Mouse (Mus musculus) adrenal gland, postnatal 36 days (tissue): Measurements from ENCODE around the gene Kdelr1. TPM values are rescaled to one million over a fixed set of nuclear protein-coding genes. Genes with fewer than 3 reads are reported as not detected.
A peak's percentile ranks its signal among the peaks of the same experiment; 100 is the strongest.

Experiments used
- DNase-seq, 2 experiments: peaks; one replicate each; pipeline ENCODE4 v3.0.0; 2021; ENCODE audit warnings: mixed read lengths in 1 of 2
- long read RNA-seq, 2 experiments: library from polyadenylated mRNA; stranded (forward); transcript quantifications; one replicate each; pipeline ENCODE4 v2.0.0; 2021; ENCODE audit warnings: borderline sequencing depth in 2 of 2
- total RNA-seq, 2 experiments: library from RNA; stranded (reverse); gene quantifications; 2 replicates each; pipeline ENCODE4 v1.2.3; 2021

The Kdelr1 gene
- total RNA-seq: 100 to 1,000 TPM; 137 to 140 TPM
- long read RNA-seq, experiment 1, transcript Kdelr1-201 (5 exons, 1,599 nt): major isoform, 51 of 76 reads
- long read RNA-seq, experiment 1, partial matches to known transcripts: 4 of 76 reads
- long read RNA-seq, experiment 1, other reads (novel, unspliced or antisense): 12 of 76 reads
- long read RNA-seq, experiment 2, transcript Kdelr1-201 (5 exons, 1,599 nt): major isoform, 21 of 35 reads
- long read RNA-seq, experiment 2, partial matches to known transcripts: 2 of 35 reads
- long read RNA-seq, experiment 2, other reads (novel, unspliced or antisense): 8 of 35 reads

DNA sequence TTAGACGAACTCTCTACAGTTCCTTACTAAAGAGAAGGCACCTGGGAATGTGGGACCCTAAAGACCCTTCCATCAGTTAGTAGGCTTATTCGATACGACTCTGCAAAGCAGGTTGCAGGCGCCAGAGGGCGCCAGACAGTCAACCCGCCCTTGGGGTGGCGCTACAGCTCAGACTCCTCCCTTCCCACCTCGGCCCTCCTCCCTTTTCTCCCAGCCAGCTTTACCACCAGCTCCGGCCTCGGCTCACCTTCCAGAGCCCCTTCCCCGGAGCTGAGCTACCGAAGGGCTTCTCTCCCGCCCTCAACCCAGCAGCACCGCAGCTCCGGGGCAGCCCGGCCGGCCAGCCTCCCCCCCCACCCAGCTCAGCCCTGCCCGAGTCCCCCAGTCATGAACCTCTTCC, at the start of gene Kdelr1:
TSS of gene Kdelr1 (plus strand) at position 149 of the 400 bp plus-strand sequence.
- DNase-seq: peak; percentile 92 to 94

DNA sequence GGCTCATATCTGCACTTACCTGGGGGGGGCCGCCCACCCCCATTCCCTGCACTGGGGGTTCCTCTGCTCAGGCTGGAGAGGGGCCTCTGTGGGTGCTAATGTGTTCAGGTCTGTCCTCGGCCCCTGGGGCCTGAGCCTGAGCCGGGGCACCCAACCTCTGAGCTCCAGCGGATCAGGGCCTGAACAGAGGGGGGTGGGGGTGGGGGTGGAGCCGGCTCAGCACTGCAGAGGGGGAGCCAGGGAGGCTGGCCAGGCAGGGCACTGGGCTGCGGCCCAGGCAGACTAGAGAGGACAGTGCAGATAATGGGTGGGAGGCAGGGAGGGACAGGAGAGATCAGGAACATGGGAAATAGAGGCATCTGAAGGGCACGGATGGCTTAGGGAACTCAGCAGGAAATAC, 48.0 kb upstream of the Kdelr1 start, which contains the start of gene Kcnj14:
TSS of gene Kcnj14 (minus strand) at position 185 of the 400 bp plus-strand sequence.
- no peak for DNase-seq

DNA sequence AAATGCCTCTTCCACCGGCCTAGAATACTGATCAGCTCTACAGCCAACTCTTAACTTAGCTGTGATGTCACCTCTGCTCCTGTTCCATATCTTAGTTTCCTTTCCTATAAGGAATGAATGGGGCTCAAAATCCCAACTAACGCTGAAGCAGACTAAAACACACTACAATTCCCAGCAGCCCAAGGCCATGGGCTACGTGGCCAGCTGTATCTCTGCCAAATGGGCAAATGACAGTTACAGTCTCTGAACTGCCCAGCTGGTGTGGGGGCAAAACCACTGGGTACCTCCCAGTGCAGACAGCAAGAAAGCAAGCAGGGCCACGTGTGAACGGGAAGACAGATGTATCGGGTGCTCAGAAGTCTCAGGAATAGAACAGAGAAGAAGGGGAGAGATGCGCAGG, 45.9 kb upstream of the Kdelr1 start:
- DNase-seq: peak in 1 of 2 experiments; percentile 52

DNA sequence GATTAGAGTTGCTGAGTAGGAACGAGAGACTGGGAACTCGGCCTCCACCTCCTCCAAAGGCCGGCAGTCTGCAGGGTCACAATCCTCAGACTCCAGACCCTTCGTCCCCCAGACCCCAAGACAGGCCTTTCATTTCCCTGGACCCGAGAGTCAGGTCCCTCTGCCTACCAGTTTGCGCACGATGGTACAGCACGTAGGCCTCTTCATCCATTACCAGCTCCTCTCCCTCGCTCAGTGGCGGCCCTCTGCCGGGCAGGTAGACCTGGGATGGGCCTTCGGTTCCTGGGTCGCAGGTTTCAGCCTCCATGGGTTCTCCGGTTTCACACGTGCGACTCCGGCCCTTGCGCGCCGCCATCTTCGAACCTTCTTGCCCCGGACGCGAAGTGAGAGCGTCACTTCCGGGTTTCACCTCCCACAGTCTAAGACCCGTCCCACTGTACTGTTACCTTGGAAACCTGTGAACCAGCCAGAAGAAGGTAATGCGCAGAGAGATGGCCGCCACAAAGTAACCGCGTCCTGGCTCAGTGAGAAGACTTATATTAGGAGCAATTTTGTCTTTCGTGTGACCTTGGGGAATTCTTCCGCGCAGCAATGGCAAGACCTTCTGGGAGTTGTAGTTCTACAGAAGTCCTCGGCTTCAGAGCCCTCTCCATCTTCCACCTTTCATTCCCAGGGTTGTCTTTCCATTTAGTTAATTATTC, 42.0 kb upstream of the Kdelr1 start, which contains the start of gene Grwd1:
TSS of gene Grwd1 (minus strand) at position 518 of the 701 bp plus-strand sequence.
- DNase-seq: peak; percentile 89 to 90

DNA sequence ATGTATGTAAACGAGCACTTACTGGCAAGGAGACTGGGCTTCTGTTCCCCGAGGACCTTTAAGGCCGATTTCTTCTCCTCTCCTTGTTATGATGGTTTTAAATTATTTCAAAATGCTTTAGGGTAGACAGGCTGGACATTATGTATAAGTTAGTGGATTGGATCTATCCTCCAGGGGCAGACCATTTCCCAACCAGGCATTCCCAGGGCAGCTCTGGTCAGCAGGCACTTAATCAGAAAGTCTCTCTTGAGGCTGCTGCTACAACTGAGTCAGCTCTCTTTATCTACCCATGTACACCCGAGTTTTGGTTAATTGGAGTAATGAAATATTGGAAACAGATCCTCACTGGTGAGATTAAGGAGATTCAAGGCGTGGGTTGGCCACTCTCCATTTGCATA, 41.4 kb upstream of the Kdelr1 start:
- no peak for DNase-seq

DNA sequence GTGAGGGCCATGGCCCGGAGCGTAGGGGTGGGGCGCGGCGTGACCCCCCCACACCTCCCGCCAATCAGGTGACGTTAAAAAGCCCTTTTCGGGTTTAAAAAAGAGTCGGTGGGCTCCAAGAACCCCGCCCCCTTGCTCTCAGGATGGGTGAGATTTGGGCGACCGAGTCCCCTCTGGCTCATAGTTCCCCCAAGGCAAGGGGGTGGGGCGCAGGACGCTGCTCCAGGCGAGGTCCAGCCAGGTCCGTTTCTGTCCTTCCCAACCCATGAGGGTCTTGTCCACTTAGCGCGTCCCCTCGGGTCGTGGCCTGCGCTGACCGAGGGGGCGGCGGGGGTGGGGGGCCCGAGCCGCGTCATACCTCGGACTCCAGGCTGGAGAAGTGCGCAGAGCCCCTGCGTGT, 40.1 kb upstream of the Kdelr1 start:
- DNase-seq: no peak

DNA sequence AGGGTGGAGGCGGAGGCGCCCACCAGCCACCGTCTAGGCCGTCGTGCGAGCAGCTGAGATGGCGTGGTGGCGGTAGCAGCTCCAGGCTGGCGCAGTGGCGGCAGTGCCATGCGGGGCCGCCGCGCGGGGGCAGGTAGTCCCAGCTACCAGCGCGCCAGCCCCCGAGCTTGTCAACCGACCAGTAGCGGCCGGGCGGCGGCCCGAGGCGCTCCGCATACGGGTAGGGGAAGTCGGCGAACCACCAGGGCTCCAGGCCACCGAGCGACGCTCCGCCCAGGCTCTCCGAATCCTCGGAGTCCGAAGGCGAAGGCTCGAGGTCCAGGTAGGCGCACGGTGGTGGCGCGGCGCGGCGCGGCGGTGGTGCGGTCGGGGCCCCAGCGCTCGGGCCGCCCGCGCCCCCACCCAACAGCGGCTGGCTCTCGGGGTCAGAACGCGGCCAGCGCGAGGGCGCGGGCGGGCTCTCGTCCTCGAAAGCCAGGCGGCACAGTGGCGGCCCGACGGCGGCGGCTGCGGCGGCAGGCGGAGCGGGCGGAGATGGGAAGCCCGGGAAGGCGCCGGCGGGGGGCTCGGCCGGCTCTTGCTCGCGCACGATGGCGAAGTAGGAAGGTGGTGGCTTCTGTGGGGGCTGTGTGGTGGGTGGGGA, 39.3 kb upstream of the Kdelr1 start:
- peak in 1 of 2 experiments; percentile 33 for DNase-seq

DNA sequence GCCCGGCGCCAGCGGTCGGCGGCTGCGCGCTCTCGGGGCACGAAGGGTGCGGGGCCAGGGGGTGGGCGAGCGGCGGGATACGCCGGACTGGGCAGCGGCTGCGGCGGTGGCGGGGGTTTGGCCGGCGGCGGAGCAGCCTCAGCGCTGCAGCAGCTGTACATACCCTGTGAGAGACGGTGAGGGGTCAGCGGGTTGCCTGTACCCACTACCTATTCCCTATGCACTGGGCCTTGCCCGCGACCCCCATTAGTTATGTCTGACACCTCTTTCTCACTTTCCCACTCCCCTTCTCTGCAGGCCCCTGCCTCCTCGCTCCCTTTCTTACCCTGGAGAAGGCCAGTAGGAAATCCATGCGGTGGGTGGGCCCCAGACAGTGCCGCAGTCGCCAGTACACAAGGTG, 38.6 kb upstream of the Kdelr1 start:
- DNase-seq: no peak

DNA sequence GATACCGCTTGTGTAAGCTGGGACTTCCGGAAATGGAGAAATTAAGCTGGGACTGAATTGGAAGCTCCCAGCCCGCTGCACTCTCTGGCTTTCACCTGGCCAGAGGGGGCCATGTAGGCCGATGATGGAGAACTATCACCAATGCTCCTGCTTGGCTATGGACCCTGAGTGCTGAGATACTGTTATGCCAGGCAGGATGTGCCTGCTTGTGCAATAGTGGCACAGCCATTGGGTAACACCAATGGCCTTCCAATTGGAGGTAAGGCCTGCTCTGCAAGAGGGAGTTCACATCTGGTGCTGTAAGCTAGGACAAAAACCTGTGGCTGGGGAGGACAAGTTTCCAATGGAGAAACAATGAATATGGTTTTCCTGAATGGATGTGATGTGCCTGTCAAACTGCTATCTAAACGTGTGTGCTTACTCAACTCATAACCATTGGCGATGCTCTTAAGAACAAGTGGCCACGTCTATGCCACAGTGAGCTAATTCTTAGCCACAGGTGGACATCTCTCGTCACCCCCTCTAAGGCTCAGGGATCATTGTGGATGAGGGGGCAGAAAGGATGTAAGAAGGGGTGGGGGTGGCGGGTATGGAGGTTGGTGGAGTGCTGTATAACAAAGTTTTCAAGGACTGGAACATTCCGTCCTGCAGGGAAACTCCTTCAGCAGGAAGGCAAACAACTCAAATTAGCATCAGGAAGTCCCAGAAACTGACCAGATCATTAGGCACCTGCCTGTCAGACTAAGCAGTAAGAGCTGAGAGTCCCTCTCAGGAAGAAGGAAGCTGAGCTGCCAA, 29.4 kb upstream of the Kdelr1 start:
- no peak for DNase-seq

DNA sequence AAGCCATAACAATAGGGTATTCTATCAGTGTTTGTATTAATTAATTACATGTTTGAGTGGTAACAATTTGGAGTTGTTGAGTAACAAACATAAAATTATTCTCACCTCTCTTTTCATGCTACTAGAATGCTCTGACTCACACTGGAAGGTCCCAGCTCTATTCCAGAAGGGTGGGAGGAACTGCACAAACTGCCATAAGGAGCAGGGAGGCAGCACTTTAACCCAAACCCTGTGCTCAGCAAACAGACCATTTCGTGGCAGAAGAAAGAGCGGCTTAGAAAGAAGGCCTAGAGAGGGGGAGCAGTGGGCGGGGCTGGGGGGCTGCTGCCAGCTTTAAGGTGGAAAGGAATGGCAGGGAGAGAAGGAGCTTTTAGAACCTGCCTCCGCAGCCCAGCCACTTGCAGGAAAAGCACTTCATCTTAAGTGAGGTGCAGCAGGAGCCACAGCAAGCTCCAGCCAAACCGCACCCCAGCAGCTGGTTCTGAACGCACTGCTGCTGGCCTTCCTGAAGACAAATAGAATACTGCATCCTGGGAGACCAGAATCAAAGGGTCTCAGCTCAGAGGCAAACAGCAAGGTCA, 24.0 kb upstream of the Kdelr1 start:
- no peak for DNase-seq

DNA sequence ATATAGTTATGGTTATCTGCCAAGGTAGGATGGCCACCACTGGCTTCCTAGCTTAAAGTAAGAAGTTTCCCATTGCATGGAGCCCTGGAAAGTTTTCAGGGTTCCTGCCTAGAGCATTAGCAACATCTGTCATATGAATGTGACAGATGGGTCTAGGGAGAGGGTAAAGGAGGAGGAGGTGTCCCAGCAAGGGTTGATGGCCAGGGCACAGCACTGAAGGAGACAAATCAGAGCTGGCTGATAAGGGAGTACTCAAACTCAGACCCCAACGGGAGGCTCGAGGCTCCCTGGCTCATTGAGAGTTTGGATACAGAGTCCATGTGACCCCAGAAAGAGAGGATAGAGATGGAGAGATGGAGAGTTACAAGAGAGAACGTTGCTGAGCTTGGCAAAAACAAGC, 21.9 kb upstream of the Kdelr1 start:
- peak in 1 of 2 experiments; percentile 20 for DNase-seq

DNA sequence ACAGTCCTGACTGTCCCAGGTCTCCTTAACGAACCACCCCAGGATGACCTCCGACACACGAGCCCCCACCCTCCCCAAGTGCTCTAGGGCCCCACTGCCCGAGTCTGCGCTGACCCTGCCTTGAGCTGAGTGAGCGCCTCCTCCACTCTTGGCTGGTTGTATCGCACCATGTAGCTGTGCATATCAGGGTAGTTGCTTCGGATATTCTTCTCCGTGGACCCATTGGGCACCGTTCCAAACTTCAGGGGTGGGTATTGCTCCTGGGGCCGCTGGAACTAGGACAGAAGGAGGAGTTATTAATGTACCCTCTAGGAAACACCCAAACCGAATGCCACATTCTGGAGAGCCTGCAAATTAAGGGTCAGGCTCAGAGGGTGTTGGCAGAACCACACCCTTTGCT, 19.5 kb upstream of the Kdelr1 start:
- no peak for DNase-seq

DNA sequence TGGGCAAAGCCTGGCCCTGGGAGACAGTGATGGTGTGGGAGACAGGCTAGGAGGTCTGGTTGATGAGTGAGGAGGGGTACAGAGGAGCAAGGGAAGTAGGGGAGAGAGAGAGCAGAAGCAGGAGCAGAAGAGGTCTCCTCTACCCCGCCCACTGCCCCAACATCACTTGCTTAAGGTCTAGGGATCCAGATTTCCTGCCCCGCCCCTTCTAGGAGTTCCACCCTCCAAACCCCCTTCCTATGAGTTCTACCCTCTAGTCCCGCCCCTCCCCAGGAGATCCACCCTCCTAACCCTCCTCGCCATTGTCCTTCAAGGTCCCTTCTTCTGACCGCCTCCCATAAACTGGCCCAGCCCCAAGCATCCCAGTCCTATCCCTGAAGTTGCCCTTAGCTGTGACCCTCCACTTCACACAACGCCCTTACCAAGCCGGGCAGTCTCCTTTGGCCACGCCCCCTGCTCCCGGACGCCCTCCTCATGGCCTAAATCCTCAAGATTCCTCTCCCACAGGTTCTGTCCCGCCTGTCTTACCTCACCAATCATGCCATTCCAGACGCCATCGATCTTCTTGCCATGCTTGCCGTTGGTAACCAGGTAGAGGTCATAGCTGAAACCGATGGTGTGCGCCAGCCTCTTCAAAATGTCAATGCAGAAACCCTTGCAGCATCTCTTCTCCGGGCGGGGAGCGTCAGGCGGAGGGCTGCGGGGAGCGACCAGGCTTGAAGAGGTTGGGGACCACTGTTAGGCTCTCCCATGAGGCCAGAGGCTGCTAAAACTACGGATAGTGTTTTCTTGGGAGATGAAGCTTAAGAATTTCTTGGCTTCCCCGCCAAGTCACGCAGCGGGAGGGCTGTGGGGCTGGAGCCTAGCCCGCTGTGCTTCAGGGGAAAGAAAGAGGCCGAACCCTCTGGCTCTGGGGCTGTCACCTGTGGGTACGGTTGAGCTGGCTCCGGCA, 15.3 kb upstream of the Kdelr1 start:
- DNase-seq: peak in 1 of 2 experiments; percentile 29

DNA sequence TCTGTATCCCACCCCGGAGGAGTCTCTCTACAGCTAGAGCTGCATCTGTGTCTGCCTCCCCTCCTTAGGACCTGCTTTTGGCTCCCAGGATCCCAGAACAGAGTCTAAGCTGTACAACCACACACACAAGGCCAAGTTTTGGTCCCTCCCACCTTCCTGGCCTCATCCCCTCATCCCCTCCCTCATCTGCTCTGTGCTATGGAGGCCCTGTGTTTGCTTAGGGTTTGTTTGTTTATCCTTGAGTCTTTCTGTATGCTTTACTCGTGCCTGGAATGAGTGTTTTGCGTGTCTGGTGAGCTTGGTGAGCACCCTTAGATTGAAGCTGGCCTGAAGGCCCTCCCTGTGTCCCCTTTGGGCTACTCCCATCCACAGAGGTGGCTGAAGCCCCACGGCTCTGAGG, 13.6 kb upstream of the Kdelr1 start:
- no peak for DNase-seq

DNA sequence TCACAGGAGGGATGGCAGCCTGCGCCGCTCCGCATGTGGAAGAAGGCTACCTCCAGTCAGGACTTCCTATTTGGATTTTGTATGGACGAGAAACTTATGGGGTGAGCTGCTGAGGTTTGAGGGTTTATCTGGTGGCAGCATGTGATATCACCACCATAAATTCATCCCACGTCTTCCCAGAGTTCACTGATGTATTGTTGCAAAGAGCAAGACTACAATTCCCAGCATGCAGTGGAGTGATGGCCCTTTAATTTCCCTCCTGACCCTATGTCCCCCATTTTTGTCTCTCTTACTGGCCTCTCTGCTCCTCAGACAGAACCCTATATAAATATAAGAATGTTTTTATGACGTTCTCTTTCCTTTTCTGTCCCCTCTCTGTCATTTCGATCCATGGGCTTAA, 9.8 kb upstream of the Kdelr1 start:
- no peak for DNase-seq

DNA sequence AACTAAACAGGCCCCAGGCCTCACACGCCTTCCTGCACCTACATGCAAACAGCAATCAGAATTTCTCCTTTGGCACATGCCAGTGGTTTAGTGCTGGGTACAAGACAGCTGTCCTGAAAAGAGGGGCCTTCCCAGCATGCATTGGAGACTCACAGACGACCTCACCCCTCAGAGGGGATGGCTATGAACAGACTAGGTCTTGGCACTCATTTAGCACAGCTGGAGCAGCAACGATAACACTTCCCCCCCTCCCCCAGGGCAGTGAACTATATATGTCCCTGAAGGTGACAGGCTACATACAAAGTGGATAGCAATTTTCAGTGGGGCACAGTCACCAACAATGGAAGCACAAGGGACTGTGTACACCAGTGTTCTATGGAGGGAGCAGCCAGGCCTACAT, 8.1 kb upstream of the Kdelr1 start:
- no peak for DNase-seq

DNA sequence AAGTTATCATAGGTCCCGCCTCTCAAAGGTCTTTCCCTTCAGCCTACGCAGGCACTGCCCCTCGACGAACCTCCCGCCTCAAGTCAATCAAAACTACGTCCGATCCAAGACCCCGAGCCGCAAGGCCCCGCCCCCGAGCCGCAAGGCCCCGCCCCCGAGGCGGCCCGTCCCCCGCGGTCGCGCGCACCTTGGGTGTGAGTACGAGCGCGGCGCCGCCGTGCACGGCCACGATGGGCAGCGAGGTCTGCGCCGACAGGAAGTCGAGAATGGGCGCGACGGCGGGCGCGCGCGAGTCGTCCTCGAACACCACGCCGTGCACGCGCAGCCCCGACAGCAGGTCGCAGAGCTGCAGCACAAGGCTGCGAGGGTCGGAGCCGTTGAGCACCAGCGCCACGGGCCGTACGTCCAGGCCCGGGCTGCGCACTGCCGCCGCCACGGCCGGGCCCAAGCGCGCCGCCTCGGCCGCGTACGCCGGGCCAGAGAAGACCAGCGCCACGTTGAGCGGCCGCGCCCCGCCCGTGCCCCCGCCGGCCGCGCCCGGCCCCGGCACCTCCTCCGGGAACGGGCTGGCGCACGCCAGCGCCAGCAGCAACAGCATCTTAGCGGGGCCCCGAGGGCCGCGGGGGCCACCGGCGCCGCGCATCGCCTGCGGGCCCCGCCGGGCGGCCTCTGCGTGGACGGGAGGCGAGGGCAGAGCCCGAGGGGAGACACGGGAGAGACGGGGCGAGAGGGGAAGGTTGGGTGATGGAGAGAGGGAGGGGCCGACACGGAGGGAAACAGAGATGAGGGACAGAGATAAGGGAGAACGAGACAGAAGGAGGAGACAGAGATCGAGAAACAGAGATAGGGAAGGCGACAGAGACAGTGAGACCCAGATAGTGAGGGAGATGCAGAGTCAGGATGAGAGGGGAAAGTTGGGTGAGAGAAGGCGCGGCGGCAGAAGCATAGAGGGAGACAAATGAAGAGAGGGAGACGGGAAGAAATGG, 6.4 kb upstream of the Kdelr1 start:
- peak; percentile 94 to 97 for DNase-seq

DNA sequence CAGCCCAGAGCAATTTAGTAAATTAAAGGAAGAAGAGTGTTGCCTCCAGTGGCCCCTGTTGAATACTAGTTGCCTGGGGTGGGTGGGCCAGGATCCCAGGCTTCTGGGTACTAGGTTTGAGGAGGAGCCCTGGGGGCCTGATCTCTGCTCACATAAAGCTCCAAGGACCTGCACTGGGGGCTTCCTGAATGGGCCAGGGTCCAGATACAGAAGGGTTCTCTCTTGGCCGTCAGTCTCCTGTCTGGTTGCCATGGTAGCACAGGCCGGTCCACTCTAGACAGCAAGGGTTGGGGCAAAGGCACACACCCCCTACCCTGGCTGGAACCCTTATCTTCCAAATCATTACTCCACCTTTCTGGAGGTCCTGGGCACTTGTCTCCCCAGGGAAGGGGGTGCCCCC, 4.7 kb upstream of the Kdelr1 start:
- DNase-seq: no peak

DNA sequence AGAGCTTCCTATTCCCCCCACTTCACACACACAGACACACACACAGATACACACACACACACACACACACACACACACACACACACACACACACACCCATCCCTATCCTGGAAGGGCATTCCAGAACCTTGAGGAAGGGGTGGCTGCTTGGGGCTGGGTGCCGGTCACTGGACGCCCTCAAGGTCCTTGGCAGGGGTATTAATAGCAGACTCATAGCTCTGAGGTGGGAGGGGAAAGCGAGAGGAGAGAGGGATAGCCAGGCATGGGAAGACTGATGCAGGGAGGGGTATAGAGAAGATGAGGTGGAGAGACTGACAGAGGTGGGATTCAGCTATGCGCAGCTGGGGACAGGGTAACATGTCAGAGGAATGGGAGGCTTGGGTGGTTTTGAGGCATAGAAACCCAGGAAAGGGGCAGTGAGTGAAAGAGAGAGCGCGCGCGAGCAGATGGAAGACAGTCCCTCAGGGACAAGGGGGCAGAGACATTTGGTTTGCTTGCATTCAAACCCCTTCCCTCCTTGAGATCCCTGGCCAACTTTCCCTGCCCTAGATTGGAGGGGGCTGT, 3.4 kb upstream of the Kdelr1 start:
- peak; percentile 30 to 36 for DNase-seq
